Mouse (Mus musculus) heart, postnatal 25 days (tissue): ENCODE results near the gene 2410004B18Rik. TPM values are rescaled to one million over a fixed set of nuclear protein-coding genes. Genes with fewer than 3 reads are reported as not detected.

Experiments used
- DNase-seq: peaks from one replicate; pipeline ENCODE4 v3.0.0; 2022; ENCODE audit warnings: low spot score
- intact Hi-C: fragments of 180-260 bp; cut with DNase I; formaldehyde crosslinking; loops from one replicate; pipeline ENCODE4 v1.15.1; 2025
- total RNA-seq, 2 experiments: library from RNA; stranded (reverse); gene quantifications; 2 replicates each; pipeline ENCODE4 v1.2.3; 2021

The 2410004B18Rik gene
- total RNA-seq, 2 experiments from 2014 or later: 16.8 to 18.1 TPM

DNA sequence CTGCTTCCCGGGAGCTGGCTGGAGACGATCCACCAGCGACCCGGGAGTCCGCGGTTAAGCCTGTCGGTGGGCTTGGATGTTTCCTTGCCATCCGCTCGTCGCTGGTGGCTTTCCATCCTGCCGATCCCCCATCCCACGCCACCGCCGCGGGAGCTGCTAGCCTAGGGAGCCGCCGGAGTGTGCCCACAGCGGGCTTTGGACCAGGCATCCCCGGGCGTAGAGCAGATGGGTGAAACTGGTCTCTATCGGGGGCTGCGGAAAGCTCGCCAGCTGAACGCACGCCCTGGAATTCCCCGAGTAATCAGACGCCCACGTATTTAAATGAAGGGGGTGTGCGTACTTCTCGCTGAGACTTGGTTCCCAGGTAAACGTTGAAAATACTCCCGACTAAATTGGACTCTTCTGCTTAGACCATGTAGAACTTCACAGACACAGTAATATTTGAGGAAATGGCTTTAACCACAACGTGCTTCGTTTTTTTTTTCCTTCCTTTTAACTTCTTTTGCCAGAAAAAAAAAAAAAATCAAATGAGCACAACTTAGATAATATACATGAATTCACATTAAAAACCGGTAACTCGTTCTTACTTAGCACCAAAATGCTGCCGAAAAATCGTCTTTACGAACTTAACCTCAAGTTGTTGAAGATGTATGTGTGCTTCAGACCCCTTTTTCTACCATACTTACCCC is 13.0 kb upstream of the 2410004B18Rik start:
- DNase-seq: peak; percentile 31
- intact Hi-C loops: loop anchor here (5.0 to 10.0 kb wide), 2 partner anchors 272 to 800 kb away; no protein-coding TSS in a partner anchor

DNA sequence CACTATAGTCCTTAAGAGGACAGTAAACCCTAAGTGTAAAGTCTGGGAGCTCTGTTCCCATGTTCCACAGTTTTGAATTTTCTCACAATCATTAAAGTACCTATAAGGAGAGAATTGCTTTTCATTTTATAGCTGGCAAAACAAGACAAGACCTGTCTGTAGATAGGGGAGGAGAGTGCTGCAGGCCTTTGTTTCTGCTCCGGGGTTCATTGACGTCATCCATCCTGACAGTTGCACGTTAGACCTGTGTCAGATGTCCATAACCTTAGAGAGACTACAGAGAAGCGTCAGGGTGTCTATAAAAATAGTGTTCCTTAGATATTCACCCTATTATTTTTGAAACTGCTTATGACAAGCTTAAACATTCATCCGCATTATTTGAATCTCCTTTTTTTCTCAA is 12.3 kb upstream of the 2410004B18Rik start:
- DNase-seq: no peak
- intact Hi-C loops: loop anchor here (10.0 kb wide), 1 partner anchor 801 kb away; no protein-coding TSS in a partner anchor

DNA sequence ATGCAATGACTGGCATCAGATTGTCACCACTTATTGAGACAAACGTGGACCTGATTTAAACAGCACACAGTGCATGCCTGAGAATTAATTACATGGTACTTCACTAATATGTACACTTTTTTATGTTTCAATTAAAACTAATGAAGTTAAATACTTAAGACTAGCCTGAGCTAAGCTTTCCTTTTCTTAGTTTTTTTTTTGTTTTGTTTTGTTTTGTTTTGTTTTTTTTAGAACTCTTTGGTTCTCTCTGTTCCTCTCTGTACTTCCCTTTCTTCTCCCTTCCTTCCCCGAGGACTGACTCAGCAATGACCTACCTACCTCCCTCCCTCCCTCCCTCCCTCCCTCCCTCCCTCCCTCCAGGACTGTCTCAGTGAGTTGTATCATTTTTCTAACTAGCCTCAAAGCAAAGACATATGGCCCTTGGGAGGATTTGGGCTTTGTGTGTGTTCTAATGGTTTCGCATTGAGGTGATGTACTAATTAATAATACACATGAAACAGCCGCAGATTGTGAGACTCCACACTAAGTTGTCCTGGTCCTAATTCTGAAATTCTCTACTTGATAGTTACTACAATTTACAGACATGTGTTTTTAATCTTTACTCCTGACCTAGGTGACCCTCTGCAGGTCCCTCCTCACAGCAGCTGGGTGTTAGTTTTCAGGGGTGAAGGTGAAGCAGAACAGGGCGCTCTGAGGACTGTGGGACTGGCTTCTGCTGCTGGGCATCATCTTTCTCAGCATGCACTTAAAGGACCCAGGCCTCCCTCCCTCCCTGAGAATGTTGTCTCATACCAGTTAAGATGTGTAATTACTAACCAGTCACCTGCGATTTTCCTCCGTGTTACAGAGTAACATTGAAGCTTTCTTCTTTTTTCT is 8.1 kb upstream of the 2410004B18Rik start:
- intact Hi-C loops: loop anchor here (10.0 kb wide), 1 partner anchor 805 kb away; no protein-coding TSS in a partner anchor
- DNase-seq: no peak

DNA sequence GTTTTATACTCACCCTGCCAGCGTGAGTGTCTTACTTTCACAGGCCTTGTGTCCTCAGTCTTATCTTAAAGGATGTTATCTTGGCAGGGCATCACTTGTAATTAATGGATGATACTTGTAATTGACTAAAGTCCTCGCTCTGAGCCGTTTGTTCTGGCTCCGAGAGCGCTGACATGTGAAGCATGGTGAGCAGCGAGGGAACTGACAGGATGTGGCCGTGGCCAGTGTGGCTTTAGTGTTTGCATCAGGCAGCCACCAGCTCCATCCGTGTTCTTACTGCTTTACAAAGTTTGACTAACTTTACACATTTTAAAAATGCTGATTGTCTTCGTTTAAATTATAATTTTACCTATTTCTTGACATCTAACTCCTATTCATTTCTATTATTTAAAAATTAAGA is 4.0 kb upstream of the 2410004B18Rik start:
- intact Hi-C loops: no loop called here
- DNase-seq: no peak

DNA sequence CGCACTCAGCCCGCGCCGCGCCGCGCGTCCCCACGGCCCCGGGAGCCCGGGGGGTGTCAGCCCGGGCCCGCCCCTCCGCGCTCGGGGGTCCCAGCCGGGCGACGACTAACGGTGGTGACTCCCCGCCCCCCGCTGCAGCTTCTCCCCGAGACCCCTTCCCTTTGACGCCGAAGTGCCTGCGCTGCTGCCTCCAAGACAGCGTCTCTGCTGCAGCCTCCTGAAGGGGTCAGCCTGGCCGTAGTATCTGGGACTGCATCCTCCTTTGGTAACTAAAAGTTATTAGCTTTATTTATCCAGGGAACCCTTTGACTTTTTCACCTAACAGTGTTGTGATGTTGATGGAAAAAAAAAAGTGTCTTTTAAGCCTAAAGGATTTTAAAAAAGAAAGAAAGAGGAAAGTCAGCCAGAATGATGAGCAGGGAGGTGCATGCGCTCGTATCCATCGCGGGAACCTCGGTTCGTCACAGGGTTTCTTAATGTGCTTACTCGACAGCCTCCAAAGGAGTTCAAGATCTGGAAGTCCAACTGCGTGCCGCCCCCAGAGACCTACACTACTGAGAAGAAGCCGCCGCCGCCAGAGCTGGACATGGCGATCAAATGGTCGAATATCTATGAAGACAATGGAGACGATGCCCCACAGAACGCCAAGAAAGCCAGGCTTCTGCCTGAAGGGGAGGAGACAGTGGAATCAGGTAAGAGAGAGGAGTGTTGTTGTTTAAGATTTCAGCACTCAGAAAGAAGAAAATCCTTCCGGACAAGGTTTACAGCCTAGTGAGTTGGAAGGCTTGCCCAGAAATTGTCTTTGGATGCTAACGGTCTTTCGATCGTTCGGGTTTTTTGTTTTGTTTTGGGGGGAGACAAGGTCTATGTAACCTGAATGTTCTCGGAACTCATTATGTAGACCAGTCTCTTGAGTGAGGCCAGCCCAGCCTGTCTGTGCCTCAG is 863 bp downstream of the 2410004B18Rik start:
- no peak for DNase-seq
- intact Hi-C loops: loop anchor here (5.0 kb wide), 1 partner anchor 464 kb away; the partner anchor contains the start of gene Ssx2ip

DNA sequence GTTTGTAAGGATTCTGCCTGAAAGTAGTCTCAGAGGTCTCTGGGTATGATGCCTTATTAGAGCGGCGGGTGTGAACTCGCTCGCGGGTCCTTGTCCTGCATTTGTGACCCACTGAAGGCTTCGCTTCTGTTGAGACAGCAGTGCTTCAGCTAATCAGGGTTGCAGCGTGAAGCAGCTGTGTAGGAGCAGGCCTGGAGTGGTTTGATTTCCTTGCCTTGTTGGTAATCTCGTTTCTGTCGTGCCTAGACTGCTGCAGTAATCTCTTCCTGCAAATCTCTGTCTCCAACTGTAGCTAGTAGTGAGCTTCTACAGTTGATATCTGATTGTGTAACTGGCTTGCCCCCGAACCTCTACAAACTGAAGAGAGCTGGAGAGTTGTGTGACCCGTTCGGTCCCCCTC is 1.6 kb downstream of the 2410004B18Rik start:
- intact Hi-C loops: loop anchor here (5.0 kb wide), 1 partner anchor 463 kb away; the partner anchor contains the start of gene Ssx2ip
- no peak for DNase-seq

DNA sequence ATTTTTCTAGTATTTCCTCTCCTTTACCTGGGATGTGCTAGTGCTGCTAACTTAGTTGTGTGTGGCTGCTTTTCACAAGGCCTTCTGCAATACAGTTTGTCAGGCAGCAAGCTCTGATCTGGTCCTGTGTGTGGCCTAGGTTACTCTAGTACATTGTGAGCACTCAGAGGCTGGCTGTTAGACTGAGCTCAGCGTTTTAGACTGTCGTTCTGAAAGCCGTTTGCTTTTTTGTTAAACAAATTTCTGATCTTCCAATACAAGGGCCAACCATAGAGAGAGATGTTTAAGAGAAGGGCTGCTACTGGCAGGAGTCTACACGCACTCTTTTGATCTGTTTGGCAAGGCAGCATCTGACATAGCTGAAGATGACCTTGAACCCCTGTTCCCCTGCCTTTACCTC is 2.2 kb downstream of the 2410004B18Rik start:
- DNase-seq: no peak
- intact Hi-C loops: loop anchor here (2.0 to 10.0 kb wide), 3 partner anchors 237 to 462 kb away; partner anchors contain the start of gene Ssx2ip

DNA sequence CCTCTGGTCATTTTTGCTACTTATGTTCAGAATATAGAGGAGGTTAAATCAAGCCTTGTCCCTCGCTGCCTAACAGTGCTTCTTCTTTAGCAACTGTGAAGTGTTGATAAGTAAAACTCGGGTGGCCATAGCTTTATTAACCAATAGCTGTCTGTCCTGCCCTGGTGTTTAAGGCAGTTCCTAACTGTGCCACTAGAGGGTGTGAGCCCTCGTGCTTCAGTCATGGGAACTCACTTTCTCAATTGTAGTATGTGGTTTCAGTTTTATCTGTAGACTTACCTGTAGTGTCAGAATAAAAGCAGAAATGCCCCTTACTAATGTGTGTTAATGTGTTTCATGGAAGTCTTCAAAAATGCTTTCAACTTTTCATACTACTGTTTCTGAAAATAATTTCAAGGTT is 4.2 kb downstream of the 2410004B18Rik start:
- intact Hi-C loops: loop anchor here (2.0 to 10.0 kb wide), 2 partner anchors 235 to 403 kb away; no protein-coding TSS in a partner anchor
- DNase-seq: no peak

DNA sequence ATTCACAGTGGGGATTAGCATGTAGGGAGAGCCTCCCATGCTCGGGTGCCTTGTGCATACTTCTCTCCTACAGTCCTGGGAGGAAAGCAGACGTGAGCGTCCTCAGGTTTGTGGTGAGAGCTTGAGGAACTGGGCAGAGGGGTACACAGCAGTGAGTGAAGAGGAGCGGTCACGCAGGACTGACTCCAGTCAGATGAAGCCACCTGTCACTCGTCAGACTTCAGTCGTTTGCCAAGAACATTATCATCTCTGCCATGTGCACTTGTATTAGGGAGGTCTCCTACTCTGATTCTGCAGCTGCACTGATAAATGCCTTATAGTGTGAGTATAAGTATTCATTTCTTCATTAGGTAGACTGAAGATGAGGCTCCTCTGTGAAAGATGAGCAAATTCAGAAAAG is 6.5 kb downstream of the 2410004B18Rik start:
- no peak for DNase-seq
- intact Hi-C loops: loop anchor here (10.0 kb wide), 1 partner anchor 400 kb away; no protein-coding TSS in a partner anchor

DNA sequence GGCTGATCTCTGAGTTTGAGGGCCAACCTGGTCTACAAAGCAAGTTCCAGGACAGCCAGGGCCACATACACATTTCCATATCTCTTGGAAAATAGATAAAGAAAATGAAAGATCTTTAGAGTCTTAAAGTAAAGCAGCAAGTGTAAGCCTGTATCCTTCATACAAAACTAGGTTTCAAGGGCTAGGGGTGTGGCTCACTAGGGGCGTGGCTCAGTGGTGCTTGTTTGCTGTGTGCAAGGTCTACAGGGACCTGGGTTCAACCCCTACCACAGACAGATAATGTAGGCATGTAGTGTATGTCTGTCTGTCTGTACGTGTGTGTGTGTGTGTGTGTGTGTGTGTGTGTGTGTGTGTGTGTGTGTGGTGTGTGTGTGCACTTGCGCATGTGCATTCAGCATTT is 8.1 kb downstream of the 2410004B18Rik start:
- intact Hi-C loops: loop anchor here (10.0 kb wide), 1 partner anchor 399 kb away; no protein-coding TSS in a partner anchor
- DNase-seq: no peak

DNA sequence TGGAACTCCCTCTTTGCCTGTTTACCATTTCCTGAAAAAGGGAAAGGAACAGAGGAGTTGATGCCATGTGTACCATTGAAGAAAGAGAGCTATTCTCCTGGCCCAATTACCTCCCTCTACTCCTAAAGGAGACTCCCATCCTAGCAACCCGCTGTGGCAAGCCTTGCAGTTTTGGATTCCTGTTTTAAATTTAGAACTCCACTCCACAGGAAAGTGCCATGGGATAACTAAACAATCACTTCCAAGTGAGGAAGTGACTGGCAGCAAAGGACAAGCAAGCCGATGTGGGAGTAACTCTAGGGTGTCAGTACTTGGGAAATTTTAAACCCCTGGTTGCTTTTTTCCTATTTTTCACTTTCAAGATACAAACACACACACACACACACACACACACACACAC is 8.8 kb downstream of the 2410004B18Rik start:
- no peak for DNase-seq
- intact Hi-C loops: loop anchor here (10.0 kb wide), 1 partner anchor 398 kb away; no protein-coding TSS in a partner anchor

DNA sequence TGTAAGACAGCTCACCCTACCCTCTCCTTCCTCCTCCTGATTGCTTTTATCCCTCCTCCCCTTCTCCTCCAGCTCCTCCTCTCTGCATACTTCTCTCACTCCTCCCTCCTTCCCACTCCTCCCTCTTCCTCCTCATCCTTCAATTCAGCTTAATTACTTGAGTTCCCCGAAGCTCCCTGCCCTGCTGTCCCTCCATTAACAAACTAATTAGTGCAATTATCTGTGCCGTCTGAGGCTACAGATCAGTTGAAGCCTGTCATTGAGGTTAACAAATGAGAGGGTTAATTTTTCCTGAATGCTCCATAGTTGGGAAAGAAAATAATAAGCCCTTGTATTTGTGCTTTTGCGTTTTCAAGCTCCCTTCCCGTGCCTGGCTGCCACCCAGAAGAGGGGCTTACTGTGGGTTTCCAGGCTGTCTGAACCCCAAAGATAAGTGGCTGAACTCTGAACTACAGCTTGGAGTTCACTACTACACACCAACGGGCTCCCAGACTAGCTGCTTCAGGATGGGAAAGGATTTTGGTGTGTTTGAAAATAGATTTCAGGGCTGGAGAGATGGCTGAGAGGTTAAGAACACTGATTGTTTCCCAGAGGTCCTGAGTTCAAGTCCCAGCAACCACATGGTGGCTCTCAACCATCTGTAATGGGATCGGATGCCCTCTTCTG is 9.9 kb downstream of the 2410004B18Rik start:
- DNase-seq: no peak
- intact Hi-C loops: loop anchor here (10.0 kb wide), 1 partner anchor 397 kb away; no protein-coding TSS in a partner anchor

DNA sequence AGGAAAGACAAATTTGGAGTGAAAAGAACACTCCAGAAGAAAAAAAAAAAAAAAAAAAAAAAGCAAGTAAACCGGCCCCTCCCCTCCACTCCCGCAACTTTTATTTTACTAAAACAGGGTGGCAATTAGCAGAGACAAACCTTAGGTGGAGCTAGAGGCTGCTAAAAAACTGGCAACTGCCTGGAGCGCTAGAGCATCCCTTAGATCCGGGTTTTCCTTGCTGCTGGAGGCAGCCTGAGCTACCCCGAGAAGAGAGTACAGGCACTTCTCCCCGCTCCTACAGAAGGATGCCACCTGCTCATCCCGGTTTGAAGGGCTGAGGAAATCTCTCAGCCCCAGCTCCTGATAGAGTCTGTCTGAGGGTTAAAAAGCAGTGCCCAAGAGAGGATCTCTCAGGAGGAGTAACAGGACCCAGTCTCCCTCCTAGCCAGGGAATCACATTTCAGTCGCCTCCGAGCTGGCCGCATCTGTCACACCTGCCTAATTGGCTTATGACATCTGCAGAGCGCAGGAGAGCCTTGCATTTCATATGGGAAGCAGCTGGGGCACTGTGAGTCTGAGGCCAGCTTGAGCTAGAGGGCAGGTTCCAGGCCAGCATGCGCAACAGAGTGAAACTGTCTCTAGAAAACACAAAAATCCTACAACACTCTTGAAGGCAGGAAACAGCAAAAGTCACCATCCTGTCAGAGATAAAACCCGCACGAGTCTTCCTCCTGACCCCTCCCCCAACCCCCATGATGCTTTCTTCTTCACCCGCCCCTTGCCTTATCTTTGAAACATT is 12.4 kb downstream of the 2410004B18Rik start:
- no peak for DNase-seq
- intact Hi-C loops: loop anchor here (5.0 kb wide), 2 partner anchors 37 to 102 kb away; partner anchors contain the start of gene Syde2

DNA sequence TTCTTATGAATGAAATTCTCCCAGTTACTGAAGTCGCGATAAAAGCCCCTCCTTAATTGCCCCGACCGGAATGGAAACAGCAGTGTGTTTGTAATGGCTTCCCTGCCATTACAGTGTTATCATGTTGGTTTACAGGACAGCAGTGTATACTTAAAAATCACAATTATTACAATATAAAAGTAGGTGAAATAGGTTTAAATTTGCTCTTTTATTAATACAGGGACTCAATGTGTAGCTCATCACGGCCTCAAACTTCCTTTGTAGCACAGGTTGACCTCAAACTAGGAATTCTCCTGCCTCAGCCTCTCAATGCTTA is 13.0 kb downstream of the 2410004B18Rik start:
- intact Hi-C loops: loop anchor here (5.0 kb wide), 2 partner anchors 37 to 102 kb away; partner anchors contain the start of gene Syde2
- no peak for DNase-seq

DNA sequence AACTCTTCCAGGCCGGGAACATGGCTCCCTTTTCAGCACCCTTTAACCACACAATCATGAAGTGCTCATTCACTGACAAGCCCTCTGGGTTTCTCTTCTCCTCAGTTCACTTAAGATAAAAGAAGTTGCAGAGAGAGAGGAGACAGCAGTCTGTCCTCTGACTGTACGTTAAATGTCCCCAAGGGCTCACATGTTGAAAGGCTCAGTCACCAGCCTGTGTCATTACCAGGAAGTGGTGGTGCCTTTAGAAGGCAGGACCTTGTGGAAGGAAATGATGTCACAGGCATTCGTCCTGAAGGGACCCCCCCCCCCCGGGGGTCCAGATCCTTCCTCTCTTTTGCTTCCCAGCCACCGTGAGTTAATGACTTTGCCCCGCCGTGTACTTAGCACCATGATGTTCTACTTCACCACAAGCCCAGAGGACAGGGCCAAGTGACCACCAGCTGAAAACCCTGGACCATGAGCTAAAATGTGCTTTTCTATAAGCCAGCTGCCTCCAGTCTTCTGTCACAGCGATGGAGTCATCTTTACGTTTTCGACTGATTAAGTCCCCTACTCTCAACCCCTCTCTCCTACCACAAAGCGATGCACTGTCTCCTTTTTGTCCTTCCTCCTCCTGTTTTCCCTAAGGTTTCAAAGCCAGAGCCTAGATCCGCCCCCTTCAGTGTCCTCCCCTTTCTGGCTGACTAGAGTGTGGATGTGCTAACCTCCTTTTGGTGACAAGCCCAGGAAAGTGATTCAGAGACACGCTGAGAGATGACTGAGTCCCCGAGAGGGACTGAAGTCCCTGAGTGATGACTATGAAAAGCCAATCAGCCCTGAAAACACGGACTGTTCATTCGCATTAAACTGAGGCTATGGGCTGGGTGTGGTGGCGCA is 13.7 kb downstream of the 2410004B18Rik start:
- intact Hi-C loops: loop anchor here (5.0 kb wide), 2 partner anchors 36 to 101 kb away; partner anchors contain the start of gene Syde2
- DNase-seq: peak; percentile 60

DNA sequence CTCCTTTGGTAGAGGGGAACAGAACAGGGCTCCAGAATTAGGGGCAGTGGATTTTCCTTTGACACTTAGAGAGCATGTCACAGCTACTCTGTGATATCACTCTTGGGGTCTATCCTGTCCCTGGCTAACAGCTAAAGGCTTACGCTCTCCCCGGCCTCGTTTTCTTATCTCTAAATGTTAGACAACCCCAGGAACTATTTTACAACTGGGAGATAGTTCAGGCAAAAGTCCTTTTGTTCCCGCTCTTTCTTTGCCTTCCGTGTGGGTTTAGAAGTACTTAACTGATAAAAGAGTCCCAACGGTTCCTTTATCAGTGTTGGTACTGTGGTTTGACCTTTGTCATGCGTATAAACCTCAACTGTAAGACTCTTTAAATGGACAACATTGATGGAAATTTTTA is 15.1 kb downstream of the 2410004B18Rik start:
- intact Hi-C loops: loop anchor here (5.0 kb wide), 2 partner anchors 34 to 99 kb away; partner anchors contain the start of gene Syde2

DNA sequence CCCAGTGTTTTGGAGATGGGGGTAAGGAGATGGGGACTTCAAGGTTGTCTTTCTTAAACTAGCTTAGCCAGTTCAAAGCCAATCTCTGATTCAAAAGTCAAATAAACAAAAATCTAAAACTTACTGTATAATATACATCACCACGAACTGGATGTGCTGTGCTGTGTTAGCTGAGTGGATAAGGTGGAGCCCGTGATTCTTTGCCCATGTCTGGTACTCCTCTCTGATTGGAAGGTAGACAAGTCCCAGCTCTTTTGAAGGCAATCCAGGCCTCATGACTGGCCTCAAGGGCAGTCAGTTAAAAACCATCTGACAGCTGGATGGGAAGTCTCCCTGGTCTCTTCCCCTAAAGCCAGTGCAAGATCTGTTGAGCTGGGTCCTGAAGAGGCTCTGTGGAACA is 15.6 kb downstream of the 2410004B18Rik start:
- intact Hi-C loops: loop anchor here (5.0 kb wide), 2 partner anchors 34 to 99 kb away; partner anchors contain the start of gene Syde2
- DNase-seq: no peak

More for the DNA sequence above, 15.1 kb downstream of the 2410004B18Rik start:
- DNase-seq: no peak
